Mouse (Mus musculus) embryo, embryonic 10 days (tissue): ENCODE results near the gene Olfr1048.
"Not testable (repeated sequence)": the region's sequence is repeated elsewhere in the genome, so short reads cannot be mapped to it uniquely, and the experiment has no call there.

Experiments used
- DNase-seq: peaks from one replicate; pipeline ENCODE4 v3.0.0-alpha.2; 2015; ENCODE audit warnings: low spot score

The Olfr1048 gene

GRCm38 (mm10) chr2:86240189-86240588 is at the start of gene Olfr1048:
TSS of gene Olfr1048 (minus strand) at chr2:86240289.
- DNase-seq = no peak

DNA sequence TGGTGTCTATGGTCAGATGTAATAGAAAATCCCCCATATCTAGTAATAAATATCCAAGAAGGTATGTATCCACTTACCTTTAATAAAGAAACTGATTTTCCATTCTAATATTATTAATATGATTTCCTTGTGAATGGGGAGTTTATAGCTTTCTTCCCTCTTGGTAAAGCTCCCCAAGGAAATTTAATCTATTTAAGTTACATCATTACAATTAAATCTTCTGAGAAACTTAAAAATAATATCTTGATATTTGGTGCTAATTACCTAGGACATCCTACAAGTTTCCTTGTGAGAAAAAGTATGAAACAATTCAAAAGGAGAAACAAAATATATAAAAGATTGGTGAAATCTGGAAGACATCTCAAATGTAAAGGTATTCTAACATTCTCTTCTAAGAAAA is 38.9 kb upstream of the Olfr1048 start, which contains the start of gene Olfr1051:
Gene Olfr1051 (minus strand): TSS at position 101 of the 400 bp plus-strand sequence.
- not testable (repeated sequence) for DNase-seq

DNA sequence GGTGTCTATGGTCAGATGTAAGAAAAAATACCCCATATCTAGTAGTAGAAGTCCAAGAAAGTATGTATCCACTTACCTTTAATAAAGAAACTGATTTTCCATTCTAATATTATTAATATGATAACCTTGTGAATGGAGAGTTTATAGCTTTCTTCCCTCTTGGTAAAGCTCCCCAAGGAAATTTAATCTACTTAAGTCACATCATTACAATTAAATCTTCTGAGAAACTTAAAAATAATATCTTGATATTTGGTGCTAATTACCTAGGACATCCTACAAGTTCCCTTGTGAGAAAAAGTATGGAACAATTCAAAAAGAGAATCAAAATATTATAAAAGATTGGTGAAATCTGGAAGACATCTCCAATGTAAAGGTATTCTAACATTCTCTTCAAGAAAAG is 18.1 kb upstream of the Olfr1048 start, which contains the start of gene Olfr1049:
Gene Olfr1049 (minus strand): TSS at position 101 of the 400 bp plus-strand sequence.
- DNase-seq = not testable (repeated sequence)

DNA sequence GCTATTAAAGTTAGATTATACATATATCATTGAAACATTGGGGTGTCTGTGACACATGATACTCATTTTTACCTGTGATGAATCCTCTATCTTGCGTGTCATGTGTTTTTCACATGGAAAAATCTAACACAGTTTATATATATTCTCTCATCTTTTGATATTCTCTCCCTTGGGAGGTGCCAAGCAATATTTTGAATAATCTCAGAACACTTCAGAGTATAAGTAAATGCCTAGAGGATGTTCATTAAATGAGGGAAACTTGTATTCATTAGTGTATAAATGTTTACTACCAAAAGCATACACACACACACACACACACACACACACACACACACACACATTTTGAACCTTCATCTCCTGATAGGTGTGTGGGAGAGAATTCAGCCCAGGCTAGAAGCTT is 8.8 kb downstream of the Olfr1048 start, which contains the start of gene Olfr1047:
Gene Olfr1047 (minus strand): TSS at position 101 of the 400 bp plus-strand sequence.
- no peak for DNase-seq

DNA sequence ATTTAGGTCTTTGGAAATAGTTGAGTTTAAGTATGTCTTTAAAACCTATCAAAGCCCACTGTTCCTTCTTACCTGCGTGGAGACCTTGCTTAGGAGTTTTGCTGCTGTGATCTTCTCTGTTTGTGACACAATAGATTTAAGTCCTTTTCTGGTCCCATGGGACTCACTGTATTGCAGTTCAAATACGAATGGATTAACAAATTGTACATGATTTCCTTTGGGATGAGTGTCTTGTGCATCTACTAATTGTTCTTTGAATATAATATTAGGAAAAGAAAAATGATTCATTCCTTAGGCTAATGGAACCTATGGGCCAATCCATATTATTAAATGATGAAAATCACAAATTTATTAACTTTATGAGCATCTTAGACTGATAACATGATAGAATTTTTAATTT is 20.9 kb downstream of the Olfr1048 start, which contains the start of gene Olfr1046:
Gene Olfr1046 (minus strand): TSS at position 101 of the 400 bp plus-strand sequence.
- DNase-seq = no peak

GRCm38 (mm10) chr2:86202909-86203308 is 37.2 kb downstream of the Olfr1048 start, which contains the start of gene Olfr1045:
TSS of gene Olfr1045 (minus strand) at chr2:86203009.
- no peak for DNase-seq

DNA sequence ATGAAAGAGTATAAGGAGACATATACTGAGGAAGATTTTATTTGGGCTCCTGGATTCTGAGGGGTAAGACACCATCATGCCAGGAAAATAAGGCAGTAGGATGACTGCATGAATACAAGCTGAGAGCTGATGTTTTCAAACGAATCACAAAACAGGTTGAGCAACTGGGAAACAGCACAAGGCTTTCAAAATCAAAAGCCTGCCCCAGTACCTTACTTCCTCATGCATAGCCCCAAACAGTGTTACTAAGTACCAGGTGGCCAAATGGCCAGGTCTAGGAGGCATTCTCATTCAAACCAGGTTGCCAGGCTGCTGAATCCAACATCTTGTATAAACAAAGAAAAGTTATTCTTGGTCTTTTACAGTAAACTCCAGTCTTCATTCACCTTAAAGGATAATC is 44.2 kb downstream of the Olfr1048 start:
- DNase-seq = no peak

- no peak for DNase-seq
Measured at GRCm38 (mm10) chr2:86185583-86185982, 54.5 kb downstream of the Olfr1048 start, which contains the start of gene Olfr52. TSS of gene Olfr52 (minus strand) at chr2:86185683.
